Mouse (Mus musculus): ENCODE measurements around the gene Pnpo. TPM values are rescaled to one million over a fixed set of nuclear protein-coding genes. Genes with fewer than 3 reads are reported as not detected.
A peak's percentile ranks its signal among the peaks of the same experiment; 100 is the strongest.

The Pnpo gene
- polyA plus RNA-seq, 1 experiment from 2014 or later, result 31.7 TPM

GRCm38 (mm10) chr11:96910003-96910402 lies 33.8 kb downstream of the Pnpo start:
- 27% methylated on average over 7 of the region's 7 CpGs for WGBS
- peak; percentile 87 for TF ChIP-seq CTCF (IDR thresholded peaks at IDR 0.05; ENCODE audit: low read depth)
- H3K27me3 ChIP-seq (ENCODE audit: insufficient read depth, low read length), result no peaks in the 10 kb centered on the region
- no peak overlapping the region for H3K4me2 ChIP-seq (ENCODE audit: low read length)
- no peak overlapping the region for H3K27ac ChIP-seq
- H3K4me1 ChIP-seq (replicated peaks; ENCODE audit: insufficient read depth, low read length), result no peaks in the 10 kb centered on the region; the same call in 1 of the 2 replicates
- H3K36me3 ChIP-seq (ENCODE audit: insufficient read depth, low read length), result peaks cover 29% of the 10 kb centered on the region
- no peak overlapping the region for H3K4me3 ChIP-seq (replicated peaks; ENCODE audit: low read depth, low read length)
- ATAC-seq (replicated peaks; ENCODE audit: low FRiP score, low read depth), result peak; percentile 50; the same call in 1 of the 2 replicates
- no peak overlapping the region for H3K9ac ChIP-seq (ENCODE audit: low read depth, low read length)
- H3K9me3 ChIP-seq (replicated peaks; ENCODE audit: low read length), result no peaks in the 10 kb centered on the region
- peak; percentile 95 for DNase-seq (ENCODE audit: low spot score)

GRCm38 (mm10) chr11:96908594-96908993 lies 35.2 kb downstream of the Pnpo start:
- no peak overlapping the region for H3K4me2 ChIP-seq (ENCODE audit: low read length)
- H3K36me3 ChIP-seq (ENCODE audit: insufficient read depth, low read length), result peaks cover 29% of the 10 kb centered on the region
- H3K9ac ChIP-seq (ENCODE audit: low read depth, low read length), result no peak overlapping the region
- no peak overlapping the region for H3K27ac ChIP-seq
- H3K4me1 ChIP-seq (replicated peaks; ENCODE audit: insufficient read depth, low read length), result 0 out of 2 replicates have a peak, but pooled peaks cover under 1% of the 10 kb centered on the region
- no peaks in the 10 kb centered on the region for H3K27me3 ChIP-seq (ENCODE audit: insufficient read depth, low read length)
- TF ChIP-seq CTCF (IDR thresholded peaks at IDR 0.05; ENCODE audit: low read depth), result no peak
- no peak for ATAC-seq (replicated peaks; ENCODE audit: low FRiP score, low read depth)
- 91% methylated on average over 12 of the region's 12 CpGs for WGBS
- H3K9me3 ChIP-seq (replicated peaks; ENCODE audit: low read length), result no peaks in the 10 kb centered on the region
- H3K4me3 ChIP-seq (replicated peaks; ENCODE audit: low read depth, low read length), result no peak overlapping the region
- DNase-seq (ENCODE audit: low spot score), result no peak

- Histone ChIP-seq H3K4me2 (ENCODE audit: low read length) (no peak overlapping the region), H3K9ac (ENCODE audit: low read depth, low read length) (no peak overlapping the region)
These were observed 37.2 kb downstream of the Pnpo start for GRCm38 (mm10) chr11:96906431-96907161.

GRCm38 (mm10) chr11:96902639-96903635 lies 40.8 kb downstream of the Pnpo start:
- no peaks in the 10 kb centered on the region for H3K9me3 ChIP-seq (replicated peaks; ENCODE audit: low read length)
- no peak overlapping the region for H3K9ac ChIP-seq (ENCODE audit: low read depth, low read length)
- H3K36me3 ChIP-seq (ENCODE audit: insufficient read depth, low read length), result peaks cover 11% of the 10 kb centered on the region; the same call in 1 of the 2 replicates
- H3K27ac ChIP-seq, result peak overlapping the region; percentile 58
- no peak for TF ChIP-seq CTCF (IDR thresholded peaks at IDR 0.05; ENCODE audit: low read depth)
- WGBS, result 14% methylated on average over 16 of the region's 16 CpGs
- H3K4me2 ChIP-seq (ENCODE audit: low read length), result no peak overlapping the region
- H3K4me1 ChIP-seq (replicated peaks; ENCODE audit: insufficient read depth, low read length), result peaks cover 14% of the 10 kb centered on the region
- ATAC-seq (replicated peaks; ENCODE audit: low FRiP score, low read depth) (no peak), DNase-seq (ENCODE audit: low spot score) (peak; percentile 73)
- H3K27me3 ChIP-seq (ENCODE audit: insufficient read depth, low read length), result no peaks in the 10 kb centered on the region
- no peak overlapping the region for H3K4me3 ChIP-seq (replicated peaks; ENCODE audit: low read depth, low read length)

More at GRCm38 (mm10) chr11:96906431-96907161, 37.2 kb downstream of the Pnpo start:
- H3K27me3 ChIP-seq (ENCODE audit: insufficient read depth, low read length), result no peaks in the 10 kb centered on the region
- H3K9me3 ChIP-seq (replicated peaks; ENCODE audit: low read length), result no peaks in the 10 kb centered on the region
- ATAC-seq (replicated peaks; ENCODE audit: low FRiP score, low read depth), result no peak; the same call in 1 of the 2 replicates
- no peak overlapping the region for H3K27ac ChIP-seq
- WGBS, result 44% methylated on average over 15 of the region's 15 CpGs
- TF ChIP-seq CTCF (IDR thresholded peaks at IDR 0.05; ENCODE audit: low read depth), result no peak
- DNase-seq (ENCODE audit: low spot score), result peak; percentile 24
- no peak overlapping the region for H3K4me3 ChIP-seq (replicated peaks; ENCODE audit: low read depth, low read length)
- peaks cover 28% of the 10 kb centered on the region for H3K36me3 ChIP-seq (ENCODE audit: insufficient read depth, low read length)
- H3K4me1 ChIP-seq (replicated peaks; ENCODE audit: insufficient read depth, low read length), result peaks cover 14% of the 10 kb centered on the region

GRCm38 (mm10) chr11:96901332-96901731 lies 42.5 kb downstream of the Pnpo start:
- no peak for TF ChIP-seq CTCF (IDR thresholded peaks at IDR 0.05; ENCODE audit: low read depth)
- WGBS, result 66% methylated on average over 9 of the region's 9 CpGs
- Histone ChIP-seq H3K4me1 (replicated peaks; ENCODE audit: insufficient read depth, low read length) (peaks cover 14% of the 10 kb centered on the region), H3K36me3 (ENCODE audit: insufficient read depth, low read length) (no peaks in the 10 kb centered on the region), H3K4me2 (ENCODE audit: low read length) (no peak overlapping the region), H3K27me3 (ENCODE audit: insufficient read depth, low read length) (no peaks in the 10 kb centered on the region), H3K9me3 (replicated peaks; ENCODE audit: low read length) (no peaks in the 10 kb centered on the region), H3K27ac (no peak overlapping the region), H3K4me3 (replicated peaks; ENCODE audit: low read depth, low read length) (no peak overlapping the region), H3K9ac (ENCODE audit: low read depth, low read length) (no peak overlapping the region)
- DNase-seq (ENCODE audit: low spot score), result no peak
- no peak for ATAC-seq (replicated peaks; ENCODE audit: low FRiP score, low read depth)
